Mouse (Mus musculus): Measurements from ENCODE around the gene Slc36a1. TPM values are rescaled to one million over a fixed set of nuclear protein-coding genes. Genes with fewer than 3 reads are reported as not detected.

The Slc36a1 gene
- total RNA-seq, 2 experiments from 2014 or later, result 17.8 to 18.4 TPM

DNA sequence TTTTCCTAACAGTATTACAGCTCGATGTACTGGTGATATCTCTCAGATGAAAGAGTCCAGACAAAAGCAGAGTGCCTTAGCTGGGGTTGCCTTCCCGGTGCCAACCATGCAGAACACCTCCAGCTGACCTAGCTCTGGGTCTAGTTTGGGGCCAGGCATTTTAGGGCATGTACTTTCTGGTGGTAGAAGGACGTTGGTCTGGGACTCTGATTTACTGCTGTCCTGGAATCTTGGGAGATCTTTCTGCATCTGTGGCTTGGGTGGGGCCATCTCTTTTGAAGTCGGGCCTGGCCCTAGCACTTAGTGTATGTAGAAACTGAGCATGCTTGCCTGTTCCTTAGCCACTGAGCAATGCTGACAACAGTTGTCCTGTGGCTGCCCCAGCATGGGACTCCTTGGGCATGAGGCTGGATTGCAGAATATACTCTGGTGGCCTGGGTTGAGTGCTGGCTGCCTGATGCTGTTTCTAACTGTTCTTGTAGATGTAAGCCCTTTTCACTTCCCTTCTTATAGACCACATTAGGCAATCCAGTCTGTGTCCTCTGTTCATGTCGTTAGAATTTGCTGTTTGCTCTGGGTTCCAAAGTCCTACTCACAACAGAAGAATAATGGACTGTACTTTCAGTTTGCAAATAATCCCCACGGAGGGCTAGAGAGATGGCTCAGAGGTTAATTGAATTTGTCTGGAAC, 4.0 kb downstream of the Slc36a1 start:
- no peak for DNase-seq (ENCODE audit: low spot score in 2 of 2)

DNA sequence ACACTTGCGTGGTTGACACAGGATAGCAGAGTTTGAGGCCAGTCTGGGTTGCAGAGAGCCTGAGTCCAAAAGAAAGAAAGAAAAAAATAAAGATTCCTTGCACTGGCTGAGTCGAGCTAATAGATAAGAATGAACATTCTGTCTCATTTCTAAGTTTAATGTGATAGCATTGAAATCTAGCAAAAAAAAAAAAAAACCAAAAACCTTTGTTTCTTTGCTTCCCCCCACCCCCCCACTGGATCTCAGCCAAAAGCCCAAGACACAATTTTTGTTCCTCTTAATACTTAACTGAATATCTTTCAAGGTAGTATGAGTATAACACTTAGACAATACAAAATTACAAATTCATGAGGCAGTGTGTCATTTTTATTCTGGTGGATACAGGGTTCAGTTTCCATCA, 4.9 kb downstream of the Slc36a1 start:
- DNase-seq (ENCODE audit: low spot score in 2 of 2), result no peak

DNA sequence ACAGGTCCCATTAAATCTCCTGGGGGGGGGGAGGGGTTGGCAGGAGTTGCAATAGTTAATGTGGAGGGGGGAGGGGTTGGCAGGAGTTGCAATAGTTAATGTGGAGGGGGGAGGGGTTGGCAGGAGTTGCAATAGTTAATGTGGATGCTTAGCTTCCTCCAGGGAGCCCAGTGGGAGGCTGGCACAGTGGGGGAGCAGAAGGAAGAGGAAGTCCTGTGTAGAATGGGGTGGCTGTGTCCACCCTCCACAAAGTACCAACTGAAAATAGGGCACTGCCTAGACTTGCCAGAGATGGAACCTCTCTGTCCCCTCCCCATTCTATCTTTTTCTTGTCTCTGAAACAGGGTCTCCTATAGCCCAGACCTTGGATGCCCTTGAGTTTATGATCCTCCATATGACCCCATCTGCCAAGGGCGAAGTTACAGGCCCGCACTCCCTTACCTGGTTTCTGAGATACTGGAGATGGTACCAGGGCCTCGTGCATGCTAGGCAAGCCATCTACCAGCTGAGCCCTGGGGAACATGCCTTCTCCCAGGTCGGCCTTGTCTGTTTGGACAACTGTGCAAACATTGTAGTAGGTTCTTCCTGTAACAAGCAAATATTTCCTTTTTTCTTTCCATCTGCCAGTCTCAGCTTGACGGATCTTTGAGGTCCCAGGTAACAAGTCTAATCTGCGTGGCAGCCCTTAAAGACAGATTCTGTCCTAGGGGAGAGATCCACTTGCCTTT, 5.6 kb downstream of the Slc36a1 start:
- DNase-seq (ENCODE audit: low spot score in 2 of 2), result no peak

DNA sequence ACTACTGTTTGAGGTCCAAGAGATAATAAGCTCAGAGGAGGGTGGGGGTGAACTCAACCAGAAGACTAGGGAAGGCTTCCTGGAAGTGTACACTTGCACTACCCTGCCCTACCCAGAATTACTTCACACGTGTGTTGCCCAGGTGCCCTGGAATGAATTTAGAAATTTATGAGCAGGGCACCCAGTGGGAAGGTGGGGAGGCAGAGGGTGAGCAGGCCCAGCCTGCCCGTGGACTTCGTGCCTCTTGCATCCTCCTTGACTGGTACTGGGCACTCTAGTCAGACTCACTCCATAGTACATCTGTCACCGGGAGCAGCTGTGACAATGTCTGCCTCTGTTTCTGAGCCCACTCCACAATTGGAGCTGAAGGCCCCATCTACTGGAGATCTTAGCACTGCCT, 9.4 kb downstream of the Slc36a1 start:
- DNase-seq (ENCODE audit: low spot score in 2 of 2), result no peak

DNA sequence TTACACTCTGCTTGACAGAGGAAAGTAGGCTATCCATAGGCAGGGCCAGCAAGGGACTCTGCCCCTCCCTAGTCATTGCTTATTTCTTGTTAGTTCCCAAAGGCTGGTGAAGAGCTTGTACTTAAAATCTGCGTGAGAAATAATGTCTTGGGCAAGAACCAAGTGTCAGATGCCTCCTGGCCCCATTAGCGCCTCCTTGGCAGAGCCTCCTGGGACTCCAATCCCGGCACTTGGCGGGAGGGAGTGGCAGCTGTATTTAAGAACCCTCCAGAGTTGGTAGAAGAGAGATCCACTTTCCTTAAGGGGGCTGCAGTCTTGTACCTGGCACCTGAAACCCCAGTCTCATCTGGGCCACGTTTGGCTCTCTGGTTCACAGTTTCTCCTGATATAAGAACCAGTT, 10.0 kb downstream of the Slc36a1 start:
- no peak for DNase-seq (ENCODE audit: low spot score in 2 of 2)

DNA sequence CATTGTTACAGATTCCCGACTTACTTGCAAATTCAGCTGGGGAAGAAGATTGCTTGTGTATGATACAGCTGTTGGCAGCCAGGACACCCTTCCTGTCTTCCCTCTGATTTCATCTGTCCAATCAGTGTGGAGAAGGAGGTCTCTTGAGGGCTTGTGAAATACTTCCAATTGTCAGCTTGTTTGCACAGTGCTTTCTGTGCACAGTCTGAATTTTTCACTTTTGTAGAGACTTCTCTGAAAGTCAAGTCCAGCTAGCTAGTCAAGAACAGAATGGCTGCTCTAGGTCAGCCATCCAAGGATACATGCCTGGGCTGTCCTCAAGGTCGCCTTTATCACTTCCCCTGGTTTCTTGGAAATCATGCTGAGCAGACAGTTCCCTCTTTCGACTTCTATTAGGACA, 10.8 kb downstream of the Slc36a1 start:
- no peak for DNase-seq (ENCODE audit: low spot score in 2 of 2)

DNA sequence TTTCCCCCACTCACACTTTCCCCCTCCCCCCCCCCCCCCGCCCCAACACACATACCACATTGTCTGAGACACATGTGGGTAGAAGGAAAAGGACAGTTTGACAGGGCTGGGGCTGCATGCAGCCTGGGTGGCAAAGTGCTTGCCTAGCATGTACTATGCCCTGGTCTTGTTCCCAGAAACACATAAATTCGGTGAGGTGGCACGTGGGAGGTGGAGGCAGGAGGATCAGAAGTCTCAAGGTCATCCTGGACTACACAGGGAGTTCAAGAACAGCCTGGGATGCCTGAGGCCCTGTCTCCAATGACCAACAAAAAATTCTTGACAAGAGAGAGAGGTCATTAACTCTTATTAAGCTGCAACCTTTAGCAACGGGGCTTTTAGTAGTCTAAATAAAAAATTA, 11.9 kb downstream of the Slc36a1 start:
- DNase-seq (ENCODE audit: low spot score in 2 of 2), result no peak

DNA sequence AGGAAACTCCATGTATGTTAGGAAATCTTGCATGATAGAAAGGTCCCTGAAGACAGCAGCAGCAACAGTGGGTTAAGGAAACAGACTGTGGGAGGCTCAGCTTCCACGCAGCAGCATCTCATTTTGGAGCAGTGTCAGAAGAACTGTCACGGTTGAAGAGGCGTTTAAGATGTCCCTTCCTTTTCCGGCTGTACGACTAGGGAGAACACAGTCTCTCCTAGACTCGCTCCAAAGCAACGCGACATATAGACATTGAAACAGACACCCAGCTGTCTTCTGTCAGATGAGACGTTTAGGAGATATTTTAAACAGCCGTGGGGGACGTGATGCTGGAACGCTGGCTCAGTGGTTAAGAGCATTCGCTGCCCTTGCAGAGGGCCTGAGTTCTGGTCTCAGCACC, 12.7 kb downstream of the Slc36a1 start:
- no peak for DNase-seq (ENCODE audit: low spot score in 2 of 2)

DNA sequence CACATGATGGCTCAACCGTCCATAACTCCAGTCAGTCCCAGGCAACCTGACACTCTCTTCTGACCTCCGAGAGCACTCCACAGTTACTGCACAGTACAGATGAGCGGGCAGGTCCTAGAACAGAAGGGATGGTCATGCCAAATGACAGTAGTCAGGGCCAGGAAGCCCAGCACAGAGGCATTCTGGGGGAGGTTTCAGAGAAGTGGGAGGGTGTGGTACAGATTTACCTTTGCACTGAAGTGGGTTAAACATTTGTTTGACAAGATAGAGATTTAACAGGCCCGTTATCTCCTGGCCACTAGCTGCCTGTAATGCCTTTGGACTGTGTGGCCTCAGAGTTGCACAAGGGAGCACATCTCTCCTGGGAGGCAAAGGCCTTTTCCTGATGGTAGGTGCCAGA, 13.3 kb downstream of the Slc36a1 start:
- DNase-seq (ENCODE audit: low spot score in 2 of 2), result no peak

DNA sequence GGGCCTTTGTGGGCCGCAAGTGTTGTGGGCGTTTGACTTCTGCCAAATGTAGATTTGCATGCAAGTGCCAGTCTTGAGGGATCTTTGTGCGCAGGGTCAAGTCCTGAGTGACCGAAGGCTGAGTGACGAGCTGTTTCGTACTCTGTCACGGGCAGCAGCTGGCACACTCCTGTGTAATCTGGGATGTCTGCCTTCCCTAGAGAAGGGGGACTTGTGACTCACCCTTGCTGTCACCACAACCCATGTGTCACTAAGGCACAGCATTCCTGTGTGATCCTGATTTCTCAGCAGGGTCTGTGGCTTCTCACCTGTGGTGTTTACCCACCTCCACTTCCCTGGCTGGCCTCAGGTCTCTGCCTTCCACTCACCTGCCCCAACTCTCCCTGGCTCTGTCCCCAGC, 13.7 kb downstream of the Slc36a1 start:
- no peak for DNase-seq (ENCODE audit: low spot score in 2 of 2)

DNA sequence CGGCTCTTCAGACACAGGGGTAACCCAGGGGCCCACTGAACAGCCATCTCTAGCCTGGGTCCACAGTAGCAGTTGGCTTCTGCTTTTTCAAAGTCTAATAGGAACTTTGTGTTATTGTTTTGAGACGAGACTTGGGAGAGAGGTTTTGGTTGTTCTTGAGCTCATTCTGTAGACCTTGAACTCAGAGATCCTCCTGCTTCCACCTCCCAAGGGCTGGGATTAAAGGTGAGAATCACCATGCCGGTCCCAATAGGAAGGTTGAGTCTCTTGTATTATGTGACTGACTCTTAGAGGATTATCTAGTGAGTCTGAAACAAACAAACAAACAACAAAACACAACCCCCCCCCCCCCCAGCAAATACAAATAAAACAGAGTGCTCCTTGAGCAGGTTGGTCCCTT, 14.3 kb downstream of the Slc36a1 start:
- DNase-seq (ENCODE audit: low spot score in 2 of 2), result no peak

DNA sequence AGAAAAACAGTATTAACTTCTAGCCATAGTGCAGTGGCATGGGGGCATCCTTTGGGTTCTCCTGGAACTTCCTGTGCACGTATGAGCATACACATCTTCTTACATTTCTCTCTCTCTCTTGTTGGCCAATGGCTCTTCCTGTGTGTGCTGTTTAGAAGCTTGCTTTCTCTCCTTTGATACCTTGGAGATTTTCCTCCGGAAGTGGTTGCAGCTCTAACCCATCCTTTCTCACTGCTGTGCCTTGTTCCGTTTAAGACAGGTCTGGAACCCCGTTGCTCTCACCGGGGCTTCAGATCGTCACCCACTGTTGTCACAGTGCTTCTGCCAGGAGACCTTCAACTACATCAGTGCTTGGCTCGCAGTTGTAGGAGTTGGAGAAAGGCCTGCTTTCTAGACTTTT, 17.2 kb downstream of the Slc36a1 start:
- DNase-seq (ENCODE audit: low spot score in 2 of 2), result no peak

DNA sequence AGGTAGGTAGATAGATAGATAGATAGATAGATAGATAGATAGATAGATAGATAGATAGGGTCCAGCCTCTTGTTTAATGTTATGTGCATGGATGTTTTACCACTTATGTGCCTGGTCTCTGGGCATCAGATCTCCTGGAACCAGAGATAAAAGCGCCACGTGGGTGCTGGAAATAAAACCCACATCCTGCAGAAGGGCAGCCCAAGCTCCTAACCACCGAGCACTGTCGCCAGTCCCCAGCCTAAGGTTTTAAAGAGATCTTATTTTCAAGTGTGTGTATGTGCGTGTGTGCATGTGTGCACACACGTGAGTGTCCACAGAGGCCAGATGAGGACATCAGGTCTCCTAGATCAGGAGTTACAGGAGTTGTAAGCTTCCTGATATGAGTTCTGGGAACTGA, 26.9 kb downstream of the Slc36a1 start:
- no peak for DNase-seq (ENCODE audit: low spot score in 2 of 2)

DNA sequence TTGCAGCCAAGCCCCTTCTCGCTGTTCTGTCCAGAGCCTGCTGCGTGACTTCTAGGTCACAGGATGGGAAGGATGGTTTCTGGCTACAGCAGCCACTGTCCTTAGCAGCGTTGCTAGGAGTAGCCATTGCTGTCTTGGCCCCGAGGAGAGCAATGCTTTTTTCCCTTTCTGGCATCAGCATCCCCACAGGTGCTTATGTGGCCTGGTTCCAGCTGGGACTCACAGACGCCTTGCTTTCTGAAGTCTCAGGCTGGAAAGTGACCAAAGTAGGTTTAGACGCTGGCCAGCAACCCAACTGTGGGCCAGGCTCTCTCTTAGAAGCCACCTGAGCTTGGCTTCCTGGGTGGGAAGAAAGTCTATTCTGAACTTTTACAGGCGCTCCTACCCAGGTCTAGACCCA, 30.1 kb downstream of the Slc36a1 start:
- no peak for DNase-seq (ENCODE audit: low spot score in 2 of 2)

DNA sequence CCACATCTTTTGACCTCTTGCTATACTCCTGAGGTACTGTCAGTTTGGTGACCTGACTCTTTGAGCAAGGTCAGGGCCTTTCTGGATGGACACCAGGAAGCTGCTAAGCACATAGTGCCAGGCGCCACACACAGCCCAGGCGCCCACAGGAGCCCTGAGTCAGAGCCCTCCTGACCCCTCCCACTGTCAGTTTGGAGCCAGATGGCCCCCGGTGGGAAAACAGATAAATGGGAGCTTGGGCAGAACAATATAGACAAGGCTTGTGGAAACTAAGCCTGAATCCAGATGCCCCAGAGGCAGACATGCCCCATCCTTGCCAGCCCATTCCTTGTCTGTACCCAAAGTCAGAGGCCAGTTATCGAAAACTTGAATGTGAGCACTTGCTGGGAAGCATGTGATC, 30.6 kb downstream of the Slc36a1 start:
- DNase-seq (ENCODE audit: low spot score in 2 of 2), result no peak

DNA sequence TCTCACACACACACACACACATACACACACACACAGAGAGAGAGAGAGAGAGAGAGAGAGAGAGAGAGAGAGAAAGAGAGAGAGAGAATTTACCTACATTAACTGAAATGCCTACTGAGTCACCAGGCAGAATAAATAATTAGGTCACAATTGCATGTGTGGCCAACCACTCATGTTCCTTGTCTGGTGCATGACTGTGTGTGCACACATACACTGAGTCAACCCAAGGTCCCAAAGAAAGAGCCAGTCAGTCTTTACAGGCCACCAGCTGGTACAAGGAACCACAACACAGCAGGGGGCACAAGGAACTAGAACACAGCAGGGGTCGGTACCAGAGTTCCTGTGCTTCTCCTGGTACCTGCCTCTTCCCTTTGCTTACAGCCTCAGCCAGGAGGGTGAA, 32.7 kb downstream of the Slc36a1 start:
- no peak for DNase-seq (ENCODE audit: low spot score in 2 of 2)

DNA sequence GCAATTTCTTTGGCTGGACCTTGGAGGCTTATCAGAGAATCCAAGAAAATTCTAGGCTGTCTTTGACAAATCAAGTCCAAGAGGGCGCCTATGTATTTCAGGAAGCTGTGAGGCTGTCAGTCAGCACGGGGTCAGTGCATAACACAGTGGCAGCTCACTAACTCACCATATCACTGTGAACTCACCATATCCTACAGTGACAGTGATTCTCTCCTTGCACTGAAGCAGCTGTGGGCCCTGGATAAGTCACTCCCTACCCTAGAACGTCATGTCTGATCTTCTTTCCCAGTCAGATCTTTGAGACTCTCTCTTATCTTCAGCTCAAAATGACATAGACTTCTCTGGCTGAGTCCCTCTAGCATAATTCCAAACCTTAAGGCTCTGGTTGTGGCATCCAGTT, 35.3 kb downstream of the Slc36a1 start:
- DNase-seq (ENCODE audit: low spot score in 2 of 2), result no peak

DNA sequence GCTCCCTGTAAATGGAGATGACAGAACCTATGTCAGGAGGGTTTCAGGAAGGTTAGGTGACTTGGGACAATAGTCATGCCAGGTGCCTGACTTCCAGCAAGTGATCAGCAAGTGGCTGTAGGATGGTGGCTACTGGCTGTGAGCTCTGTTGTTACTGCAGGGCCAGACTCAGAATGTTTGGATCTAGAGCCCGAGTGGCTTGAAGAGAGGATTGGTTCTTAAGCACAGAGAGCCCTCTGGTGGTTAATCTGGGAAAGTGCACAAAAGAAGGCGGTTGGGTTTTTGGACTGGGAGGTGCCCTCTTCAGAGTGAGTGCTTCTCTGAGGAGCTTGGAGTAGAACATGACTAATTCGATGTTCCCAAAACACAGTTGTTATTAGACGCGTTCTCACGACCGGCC, 36.4 kb downstream of the Slc36a1 start:
- DNase-seq (ENCODE audit: low spot score in 2 of 2), result peak; percentile 45 to 69

DNA sequence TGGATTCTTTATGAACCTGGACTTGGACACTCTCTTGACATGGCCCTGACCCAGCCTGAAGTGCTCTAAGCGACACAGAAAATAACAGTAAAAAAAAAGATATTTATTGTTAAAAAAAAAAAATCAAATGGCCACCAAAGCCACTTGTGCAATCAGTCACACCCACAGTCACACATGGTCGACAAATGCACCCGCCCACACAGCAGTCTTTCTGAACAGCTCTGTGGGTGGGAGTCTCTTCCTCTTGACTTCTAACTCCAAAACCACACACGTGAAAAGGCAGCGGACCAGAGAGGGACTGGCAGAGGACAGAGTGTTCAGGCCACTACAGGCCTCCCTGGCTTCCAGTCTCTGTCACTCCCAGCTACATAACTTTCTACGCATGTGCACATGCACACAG, 46.4 kb downstream of the Slc36a1 start:
- DNase-seq (ENCODE audit: low spot score in 2 of 2), result no peak

DNA sequence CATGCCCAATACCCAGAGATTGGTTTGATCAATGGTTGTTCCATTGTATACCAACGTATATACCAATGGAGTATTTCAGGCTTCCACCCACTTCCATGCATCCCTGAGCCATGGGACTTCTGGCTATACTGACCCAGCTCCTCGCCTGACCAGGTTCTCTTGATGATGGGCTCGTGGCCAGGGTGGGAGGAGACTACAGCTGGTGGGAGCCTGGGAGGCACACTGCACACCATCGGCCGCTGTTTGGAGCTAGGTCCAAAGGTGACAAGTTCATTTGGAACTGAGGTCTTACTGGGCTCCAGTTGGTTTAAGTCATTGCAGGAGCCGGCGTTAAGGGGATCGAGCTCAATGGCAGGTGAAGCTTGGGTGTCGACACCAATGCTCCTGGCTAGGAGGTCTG, 49.2 kb downstream of the Slc36a1 start:
- DNase-seq (ENCODE audit: low spot score in 2 of 2), result no peak

DNA sequence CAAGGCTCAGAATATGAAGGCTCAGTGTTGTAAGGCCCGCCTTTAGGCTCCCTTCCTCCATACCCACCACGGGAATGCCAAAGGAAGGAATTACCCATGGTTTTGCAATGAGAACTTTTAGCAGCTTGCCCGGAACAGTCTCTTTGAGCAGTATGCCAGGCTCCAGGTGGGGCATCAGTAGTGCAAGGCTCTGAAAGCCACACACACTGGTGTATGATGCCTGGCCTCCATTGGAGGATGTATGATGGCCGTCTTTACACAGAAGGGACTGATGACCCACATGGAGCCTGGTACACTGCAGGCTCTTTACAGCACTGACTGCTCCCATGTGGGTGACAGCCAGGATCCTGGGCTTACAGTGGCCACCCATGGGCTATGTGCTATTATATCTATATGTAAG, 57.0 kb downstream of the Slc36a1 start:
- DNase-seq (ENCODE audit: low spot score in 2 of 2), result no peak

DNA sequence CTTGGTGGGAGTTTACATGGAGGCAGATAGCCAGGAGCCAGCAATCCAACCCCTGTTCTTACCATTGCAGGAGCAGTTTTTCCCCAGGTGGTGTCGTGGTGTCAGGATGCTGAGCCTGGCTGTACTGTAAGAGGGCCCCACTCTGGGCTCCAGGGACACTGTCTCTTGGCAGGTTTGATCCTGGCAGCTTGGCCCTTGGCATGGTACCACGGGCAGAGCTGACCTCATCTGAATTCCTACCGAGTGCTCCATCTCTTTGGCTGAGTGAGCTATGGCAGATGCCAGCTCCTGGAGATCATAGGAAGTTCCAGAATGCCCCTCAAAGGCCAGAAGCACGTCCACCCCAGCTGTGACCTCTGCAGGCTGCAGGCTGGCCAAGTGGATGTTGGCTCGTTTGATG, 57.9 kb downstream of the Slc36a1 start:
- DNase-seq (ENCODE audit: low spot score in 2 of 2), result no peak

DNA sequence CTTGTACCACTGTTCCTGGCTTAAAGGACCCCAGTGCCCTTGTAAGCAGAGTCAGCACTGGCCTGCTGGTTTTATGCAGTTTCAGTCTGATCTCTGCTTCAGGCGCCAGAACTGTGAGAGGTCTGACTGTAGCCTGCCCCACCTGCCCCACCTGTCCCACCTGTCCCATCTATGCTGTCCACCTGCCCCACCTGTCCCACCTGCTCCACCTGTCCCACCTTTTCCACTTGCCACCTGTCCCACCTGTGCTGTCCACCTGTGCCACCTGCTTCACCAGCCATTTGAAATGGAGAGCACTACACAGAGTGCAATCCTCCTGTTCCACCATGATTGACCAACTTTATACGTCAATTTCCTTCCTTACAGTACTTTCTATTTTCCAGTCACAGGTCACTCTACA, 60.2 kb downstream of the Slc36a1 start:
- DNase-seq (ENCODE audit: low spot score in 2 of 2), result no peak
